Mouse (Mus musculus): ENCODE measurements around the gene Usp10. TPM values are rescaled to one million over a fixed set of nuclear protein-coding genes. Genes with fewer than 3 reads are reported as not detected.

Usp10 gene
- polyA plus RNA-seq, 1 experiment from 2014 or later = 125 TPM

- no peak overlapping the region for H3K4me2 ChIP-seq (ENCODE audit: low read depth, low read length)
- no peak overlapping the region for H3K4me3 ChIP-seq (ENCODE audit: low read length)
- H3K9me3 ChIP-seq (ENCODE audit: control insufficient read depth, low read length) = no peaks in the 10 kb centered on the region
- no peak for ATAC-seq
- no peaks in the 10 kb centered on the region for H3K27me3 ChIP-seq (replicated peaks; ENCODE audit: control insufficient read depth, insufficient read depth, low read length)
- H3K9ac ChIP-seq (ENCODE audit: low read depth, low read length) = no peak overlapping the region
- H3K4me1 ChIP-seq (ENCODE audit: control insufficient read depth, insufficient read depth, low read length) = peaks cover 20% of the 10 kb centered on the region
- no peak overlapping the region for H3K27ac ChIP-seq (ENCODE audit: low read length)
- WGBS = 33% methylated on average over 9 of the region's 9 CpGs
- H3K36me3 ChIP-seq (ENCODE audit: control insufficient read depth, insufficient read depth, low read length) = no peaks in the 10 kb centered on the region
Observed at GRCm38 (mm10) chr8:120006645-120007160, 96.5 kb downstream of the Usp10 start.

Other genes starting within 250 kb of the Usp10 start
- 4.6 and 5.4 TPM in 2 replicates for gene Wfdc1, start 244.0 kb upstream of the Usp10 start, polyA plus RNA-seq (2015; fragmentation: Nextera tagmentation; extraction: Ambion mirVana)
- gene Atp2c2, start 210.4 kb upstream of the Usp10 start, polyA plus RNA-seq (2015; fragmentation: Nextera tagmentation; extraction: Ambion mirVana) = 6.4 and 6.8 TPM in 2 replicates
- 17.8 and 18.1 TPM in 2 replicates for gene Tldc1, start 131.9 kb upstream of the Usp10 start, polyA plus RNA-seq (2015; fragmentation: Nextera tagmentation; extraction: Ambion mirVana)
- 248 and 262 TPM in 2 replicates for gene Cotl1, start 69.8 kb upstream of the Usp10 start, polyA plus RNA-seq (2015; fragmentation: Nextera tagmentation; extraction: Ambion mirVana)
- gene Klhl36, start 48.1 kb upstream of the Usp10 start, polyA plus RNA-seq (2015; fragmentation: Nextera tagmentation; extraction: Ambion mirVana) = 11.5 and 12.2 TPM in 2 replicates
- gene Gm20388, start 481 bp downstream of the Usp10 start, polyA plus RNA-seq (2015; fragmentation: Nextera tagmentation; extraction: Ambion mirVana) = 5.8 and 7.1 TPM in 2 replicates
- gene Crispld2, start 82.1 kb downstream of the Usp10 start, polyA plus RNA-seq (2015; fragmentation: Nextera tagmentation; extraction: Ambion mirVana) = 20.8 and 23.1 TPM in 2 replicates
- gene Zdhhc7, start 191.1 kb downstream of the Usp10 start, polyA plus RNA-seq (2015; fragmentation: Nextera tagmentation; extraction: Ambion mirVana) = 40.5 and 44.7 TPM in 2 replicates
- gene 6430548M08Rik, start 203.8 kb downstream of the Usp10 start, polyA plus RNA-seq (2015; fragmentation: Nextera tagmentation; extraction: Ambion mirVana) = 4.6 and 5.1 TPM in 2 replicates